Mouse (Mus musculus) liver, embryonic 14.5 days (tissue): ENCODE results near the gene Gm45062.

ENCODE experiments used
- CTCF ChIP-seq: IDR thresholded peaks from 2 replicates; pipeline ENCODE4 v1.5.1; 2016; ENCODE audit warnings: antibody characterized with exemption, low read depth, control low read depth
- EP300 ChIP-seq: IDR thresholded peaks from 2 replicates; pipeline ENCODE4 v1.6.1; 2016; ENCODE audit warnings: antibody characterized with exemption, low read depth

GRCm38 (mm10) chr6:8349060-8349670, 89.9 kb downstream of the Gm45062 start:
- TF ChIP-seq CTCF (no peak), EP300 (peak; percentile 51)
